Mouse (Mus musculus) liver, postnatal 0 days (tissue): ENCODE measurements around the gene Ror1.

Source experiments
- CTCF ChIP-seq: sonication (generic); IDR thresholded peaks from 2 replicates; pipeline ENCODE4 v1.5.1; 2016; ENCODE audit warnings: antibody characterized with exemption, low read depth
- EP300 ChIP-seq: IDR thresholded peaks from 2 replicates; pipeline ENCODE4 v1.6.1; 2016; ENCODE audit warnings: antibody characterized with exemption, low read depth, mild to moderate bottlenecking

DNA sequence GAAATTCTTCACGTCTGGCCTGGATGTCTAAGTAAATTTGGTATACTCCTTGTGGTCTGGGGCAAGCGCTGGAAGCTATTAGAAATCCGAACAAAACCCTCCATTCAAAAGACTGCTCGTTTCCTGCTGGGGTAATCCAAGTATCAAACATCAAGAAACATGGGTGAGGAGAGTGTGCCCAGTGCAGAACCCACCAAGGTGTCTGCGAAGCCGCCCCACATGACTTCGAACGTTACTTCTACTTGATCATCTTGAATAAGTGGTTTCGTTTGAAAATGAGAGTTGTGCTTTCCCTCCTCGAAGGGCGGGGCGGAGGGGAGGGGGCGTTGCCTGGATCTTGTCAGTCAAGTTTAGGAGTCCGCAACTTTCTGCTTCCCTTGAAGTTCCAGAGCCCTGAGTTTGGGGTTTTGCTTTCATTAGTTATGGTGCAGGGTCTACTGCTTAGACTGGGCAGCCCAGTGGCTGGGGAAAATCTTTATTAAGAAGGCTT, 74.6 kb downstream of the Ror1 start:
- no peak for TF ChIP-seq CTCF
- TF ChIP-seq EP300 = no peak
